Mouse (Mus musculus) limb, embryonic 10.5 days (tissue): ENCODE measurements at regions not wholly inside any gene's neighbourhood (a gene's known extent, or its start where the extent isn't known, plus 50 kb on each side); places are given as distances from the start of the nearest gene placed in this dataset.
"Not testable (repeated sequence)": the region's sequence is repeated elsewhere in the genome, so short reads cannot be mapped to it uniquely, and the experiment has no call there.

ENCODE experiments used
- DNase-seq: peaks from one replicate; pipeline ENCODE4 v3.0.0-alpha.2; 2017; ENCODE audit warnings: low spot score
- H3K27ac ChIP-seq: fragments of 300-500 bp; sonication (generic); 2 replicates; pipeline ENCODE4 v1.5.1; 2016; ENCODE audit warnings: mild to moderate bottlenecking
- H3K27me3 ChIP-seq: fragments of 300-500 bp; sonication (generic); 2 replicates; pipeline ENCODE4 v1.6.1; 2016; ENCODE audit warnings: low read depth, mild to moderate bottlenecking; ENCODE audit not compliant: poor library complexity, severe bottlenecking
- H3K36me3 ChIP-seq: fragments of 300-500 bp; sonication (generic); 2 replicates; pipeline ENCODE4 v1.6.1; 2016; ENCODE audit warnings: mild to moderate bottlenecking, moderate library complexity
- H3K4me1 ChIP-seq: fragments of 300-500 bp; sonication (generic); 2 replicates; pipeline ENCODE4 v1.6.1; 2016
- H3K4me3 ChIP-seq: fragments of 300-500 bp; sonication (generic); 2 replicates; pipeline ENCODE4 v1.5.1; 2016; ENCODE audit warnings: mild to moderate bottlenecking, moderate library complexity
- H3K9me3 ChIP-seq: fragments of 300-500 bp; sonication (generic); replicated peaks from 2 replicates; pipeline ENCODE4 v1.6.1; 2016; ENCODE audit warnings: mild to moderate bottlenecking
- WGBS: fragments of 180-500 bp; shearing (Covaris S2); methylation state at CpG from one replicate; pipeline ENCODE4 v1.1.7; 2016; 5-methylcytosine and 5-hydroxymethylcytosine counted together

DNA sequence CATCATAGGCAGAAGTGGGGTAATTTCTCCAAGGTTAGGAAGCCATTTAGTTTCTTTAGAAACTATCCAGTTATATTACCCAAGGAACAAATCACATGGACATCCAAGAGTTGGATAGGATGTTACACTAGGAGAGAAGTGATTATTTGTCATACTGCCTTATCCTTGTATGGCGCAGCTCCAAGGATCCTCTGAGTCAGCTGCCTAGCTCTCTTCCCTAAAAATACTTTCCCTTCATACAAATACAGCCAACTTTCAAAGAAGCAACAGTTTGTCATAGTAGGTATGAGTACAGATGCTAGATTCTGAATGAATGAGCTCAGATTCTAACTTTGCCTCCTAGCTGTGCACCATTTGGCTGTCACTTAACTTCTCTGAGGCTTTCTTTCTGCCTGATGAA lies 492.9 kb upstream of the Gm9747 start:
- Histone ChIP-seq H3K36me3 (no peaks in the 10 kb centered on the region), H3K27me3 (no peaks in the 10 kb centered on the region), H3K27ac (no peak overlapping the region), H3K4me3 (no peak overlapping the region), H3K9me3 (no peaks in the 10 kb centered on the region), H3K4me1 (peaks cover 22% of the 10 kb centered on the region)
- 92% methylated on average over 1 of the region's 1 CpGs for WGBS
- no peak for DNase-seq

DNA sequence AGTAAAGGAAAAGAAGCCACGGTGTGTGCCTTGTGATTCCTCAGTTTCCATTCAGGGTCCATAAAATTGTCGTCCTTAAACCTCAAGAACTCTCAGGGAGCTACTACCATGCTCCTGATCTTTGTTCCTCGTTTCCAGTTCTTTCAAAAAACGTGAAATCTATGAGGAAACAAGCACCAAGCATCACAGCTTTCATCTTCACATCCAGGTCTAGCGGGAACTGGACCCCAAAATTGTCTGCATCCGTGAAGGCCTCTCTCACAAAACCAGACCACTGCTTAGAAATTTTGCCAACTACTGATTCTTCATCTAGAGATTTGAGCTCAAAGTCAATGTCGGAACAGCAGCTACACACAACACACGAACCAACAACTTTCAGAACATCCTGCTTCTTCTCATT lies 491.0 kb upstream of the Gm9747 start:
- DNase-seq, H3K27me3 ChIP-seq: not testable (repeated sequence)
- WGBS: 90% methylated on average over 8 of the region's 8 CpGs

DNA sequence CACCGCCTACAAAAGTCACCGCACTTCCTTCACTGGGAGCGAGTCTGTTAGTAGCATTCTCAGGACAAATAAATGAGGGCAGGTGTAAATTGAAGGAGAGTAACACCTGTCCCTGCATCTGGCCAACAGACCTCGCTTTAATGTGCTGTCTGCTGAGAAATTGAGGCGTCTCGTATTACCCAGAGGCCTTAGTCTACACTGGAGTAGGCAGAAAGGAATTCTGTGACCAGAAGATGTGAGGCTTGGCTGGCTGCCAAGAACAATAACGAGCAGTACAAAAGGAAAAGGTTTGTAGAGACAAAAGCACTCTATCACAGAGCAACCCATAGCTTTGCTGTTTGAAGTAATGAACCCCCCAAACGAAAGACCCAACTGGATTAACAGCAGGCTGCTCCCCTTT lies 488.4 kb upstream of the Gm9747 start:
- Histone ChIP-seq H3K36me3 (no peaks in the 10 kb centered on the region), H3K4me3 (no peak overlapping the region), H3K27ac (peak overlapping the region; percentile 85), H3K27me3 (no peaks in the 10 kb centered on the region), H3K9me3 (no peaks in the 10 kb centered on the region), H3K4me1 (peaks cover 34% of the 10 kb centered on the region)
- peak; percentile 88 for DNase-seq
- WGBS: 19% methylated on average over 8 of the region's 8 CpGs

More for the DNA sequence above, 491.0 kb upstream of the Gm9747 start:
- H3K36me3 ChIP-seq, H3K4me3 ChIP-seq, H3K27ac ChIP-seq, H3K9me3 ChIP-seq: not testable (repeated sequence)
- H3K4me1 ChIP-seq: peaks cover 40% of the 10 kb centered on the region

DNA sequence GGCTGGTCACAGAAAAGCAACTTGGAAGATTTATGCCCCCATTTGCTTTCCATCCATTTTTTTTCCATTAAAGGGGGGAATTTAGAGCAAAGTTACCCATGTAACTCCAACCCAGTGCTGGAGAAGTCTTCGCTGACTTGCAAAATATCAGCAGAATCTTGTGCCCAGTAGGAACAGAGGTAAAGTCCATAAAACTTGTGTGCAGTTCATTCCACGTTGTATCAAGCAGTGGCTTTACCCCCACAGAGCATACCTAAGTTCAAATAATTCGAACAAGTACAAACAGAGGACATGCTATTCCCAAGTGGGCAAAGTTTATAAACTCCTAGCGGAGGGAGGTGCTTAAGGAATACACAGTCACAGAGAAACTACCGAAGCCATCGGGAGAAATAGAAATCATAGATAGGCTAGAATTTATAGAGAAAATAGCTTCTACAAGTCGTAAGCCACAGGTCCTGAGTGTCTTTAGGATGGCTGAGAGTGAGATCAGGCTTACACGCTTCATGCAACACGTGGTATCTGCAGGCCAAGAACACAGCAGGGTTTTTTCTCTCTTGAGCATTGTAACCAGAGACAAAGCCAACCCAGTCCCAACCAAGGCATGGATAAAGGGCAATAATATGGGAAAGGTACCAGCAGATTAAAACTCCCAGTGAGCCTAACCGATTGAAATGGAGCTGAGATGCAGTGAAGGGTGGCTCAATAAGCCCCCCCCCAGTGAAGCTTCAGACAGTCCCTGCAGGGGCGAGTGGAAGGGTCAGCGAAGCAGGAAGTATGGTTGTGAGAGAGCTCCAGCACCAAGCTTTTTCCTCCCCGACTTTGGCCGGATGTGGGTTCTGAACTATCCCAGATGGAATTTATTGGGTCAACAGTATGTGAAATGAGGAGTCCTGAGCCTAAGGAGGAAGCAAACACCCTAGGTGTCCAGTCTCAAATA lies 487.6 kb upstream of the Gm9747 start:
- H3K9me3 ChIP-seq: no peaks in the 10 kb centered on the region
- DNase-seq: no peak
- H3K27ac ChIP-seq: peak overlapping the region; percentile 85
- H3K27me3 ChIP-seq: no peaks in the 10 kb centered on the region
- no peak overlapping the region for H3K4me3 ChIP-seq
- no peaks in the 10 kb centered on the region for H3K36me3 ChIP-seq
- H3K4me1 ChIP-seq: peaks cover 34% of the 10 kb centered on the region
- WGBS: 86% methylated on average over 14 of the region's 14 CpGs

DNA sequence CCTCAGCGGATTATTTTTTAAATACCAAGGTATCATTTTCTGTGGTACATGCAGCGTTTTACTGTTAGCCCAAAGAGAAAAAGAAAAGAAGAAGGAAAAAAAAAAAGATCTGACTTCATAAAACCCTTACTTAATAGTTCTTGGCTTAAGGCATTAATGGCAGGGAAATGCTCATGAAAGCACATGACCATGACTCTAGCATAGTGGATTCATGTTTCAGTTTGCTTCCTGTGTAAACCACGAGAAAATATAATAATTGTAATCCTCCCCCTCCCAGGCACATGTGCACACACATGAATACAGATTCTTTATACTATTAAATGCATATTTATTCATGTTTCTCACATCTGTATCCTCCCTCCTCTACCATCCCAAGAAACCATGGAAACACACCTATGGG lies 486.9 kb upstream of the Gm9747 start:
- peak overlapping the region; percentile 85 for H3K27ac ChIP-seq

DNA sequence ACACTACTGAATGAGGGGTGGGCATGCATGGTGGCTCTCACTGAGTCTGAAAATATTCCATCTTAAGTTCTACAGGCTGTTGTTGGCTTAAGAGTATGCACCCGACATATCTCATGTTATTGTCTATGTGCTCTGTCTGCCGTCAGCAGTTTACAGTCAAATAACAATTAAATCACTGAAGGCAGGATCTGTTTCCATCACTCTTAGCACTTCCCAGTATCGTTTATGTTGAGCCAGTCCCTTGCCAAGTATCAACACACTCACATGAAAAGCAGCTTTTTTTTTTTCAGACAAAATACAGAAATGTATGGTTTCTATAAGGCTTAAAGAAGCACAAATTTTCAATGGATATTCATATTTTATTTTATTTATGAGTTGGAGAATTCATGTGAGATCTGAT lies 485.9 kb upstream of the Gm9747 start:
- H3K36me3 ChIP-seq: no peaks in the 10 kb centered on the region
- DNase-seq: no peak
- no peaks in the 10 kb centered on the region for H3K9me3 ChIP-seq
- H3K4me3 ChIP-seq: no peak overlapping the region
- H3K27me3 ChIP-seq: no peaks in the 10 kb centered on the region
- 94% methylated on average over 3 of the region's 3 CpGs for WGBS
- H3K27ac ChIP-seq: peak overlapping the region; percentile 67; the same call in 1 of the 2 replicates
- H3K4me1 ChIP-seq: peaks cover 34% of the 10 kb centered on the region

More for the DNA sequence above, 486.9 kb upstream of the Gm9747 start:
- H3K4me1 ChIP-seq: peaks cover 34% of the 10 kb centered on the region
- no peak overlapping the region for H3K4me3 ChIP-seq
- no peak for DNase-seq
- 94% methylated on average over 3 of the region's 3 CpGs for WGBS
- no peaks in the 10 kb centered on the region for H3K27me3 ChIP-seq
- no peaks in the 10 kb centered on the region for H3K36me3 ChIP-seq
- H3K9me3 ChIP-seq: no peaks in the 10 kb centered on the region

DNA sequence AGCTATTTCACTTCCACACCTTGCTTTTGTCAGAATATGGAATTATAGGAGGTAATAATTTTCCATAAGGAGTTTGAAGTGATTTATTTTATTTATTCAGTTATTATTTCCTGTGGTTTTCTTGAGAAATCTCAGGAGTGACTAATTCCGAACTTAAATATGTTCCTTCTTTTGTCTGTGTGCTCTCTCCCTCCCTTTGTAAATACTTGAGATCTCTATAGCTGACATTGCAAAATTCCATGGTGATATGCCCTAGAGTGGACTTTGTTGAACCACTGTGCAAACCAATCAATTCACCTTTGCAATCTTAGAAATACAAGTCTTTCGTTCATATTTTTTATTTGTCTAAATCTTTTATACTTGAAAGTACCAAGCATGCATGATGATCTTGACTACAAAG lies 478.8 kb upstream of the Gm9747 start:
- H3K27ac ChIP-seq: no peak overlapping the region
- no peak for DNase-seq
- H3K4me1 ChIP-seq: no peaks in the 10 kb centered on the region
- H3K4me3 ChIP-seq: no peak overlapping the region
- no peaks in the 10 kb centered on the region for H3K9me3 ChIP-seq
- H3K27me3 ChIP-seq: no peaks in the 10 kb centered on the region
- WGBS: 97% methylated on average over 2 of the region's 2 CpGs
- no peaks in the 10 kb centered on the region for H3K36me3 ChIP-seq

DNA sequence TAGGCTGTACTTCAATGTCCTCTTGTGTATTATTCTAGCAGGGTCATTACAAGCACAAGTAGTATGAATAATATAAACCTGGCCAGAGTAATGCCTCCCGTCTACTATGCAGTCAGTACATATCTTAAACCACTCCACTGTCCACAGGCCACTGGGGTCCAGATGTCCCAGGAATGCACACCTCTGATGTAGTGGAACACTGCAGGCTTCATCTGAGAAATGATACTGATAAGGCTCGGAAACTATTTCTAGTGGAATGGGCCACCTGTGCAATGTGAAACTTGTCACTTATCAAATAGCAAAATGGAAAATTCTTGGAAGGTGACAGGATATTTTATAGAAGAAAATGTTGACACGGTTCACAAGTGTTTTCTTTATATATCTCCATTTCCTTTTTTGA lies 477.6 kb upstream of the Gm9747 start:
- Histone ChIP-seq H3K4me1 (no peaks in the 10 kb centered on the region), H3K9me3 (no peaks in the 10 kb centered on the region), H3K36me3 (no peaks in the 10 kb centered on the region), H3K27ac (no peak overlapping the region), H3K27me3 (no peaks in the 10 kb centered on the region), H3K4me3 (no peak overlapping the region)
- WGBS: 86% methylated on average over 3 of the region's 3 CpGs
- DNase-seq: no peak

DNA sequence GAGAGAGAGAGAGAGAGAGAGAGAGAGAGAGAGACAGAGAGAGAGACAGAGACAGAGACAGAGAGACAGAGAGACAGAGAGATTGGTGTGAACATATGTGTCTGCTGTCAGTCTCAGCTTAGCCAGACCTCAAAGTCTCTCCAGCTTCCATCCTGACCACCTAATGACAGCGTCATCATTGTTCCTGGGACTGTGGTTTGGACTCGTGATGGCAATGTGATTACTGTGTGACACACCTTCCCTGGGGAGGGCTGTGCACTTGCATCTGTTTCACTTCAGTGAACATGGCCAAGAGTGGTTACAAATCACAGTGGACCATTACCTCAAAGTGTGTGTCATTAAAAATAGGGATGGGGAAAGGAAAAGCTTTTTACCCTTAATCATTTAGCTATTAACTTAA lies 477.2 kb upstream of the Gm9747 start:
- Histone ChIP-seq H3K4me3 (no peak overlapping the region), H3K9me3 (no peaks in the 10 kb centered on the region), H3K36me3 (no peaks in the 10 kb centered on the region), H3K27me3 (no peaks in the 10 kb centered on the region), H3K27ac (no peak overlapping the region), H3K4me1 (no peaks in the 10 kb centered on the region)
- DNase-seq: no peak
- 71% methylated on average over 2 of the region's 2 CpGs for WGBS

DNA sequence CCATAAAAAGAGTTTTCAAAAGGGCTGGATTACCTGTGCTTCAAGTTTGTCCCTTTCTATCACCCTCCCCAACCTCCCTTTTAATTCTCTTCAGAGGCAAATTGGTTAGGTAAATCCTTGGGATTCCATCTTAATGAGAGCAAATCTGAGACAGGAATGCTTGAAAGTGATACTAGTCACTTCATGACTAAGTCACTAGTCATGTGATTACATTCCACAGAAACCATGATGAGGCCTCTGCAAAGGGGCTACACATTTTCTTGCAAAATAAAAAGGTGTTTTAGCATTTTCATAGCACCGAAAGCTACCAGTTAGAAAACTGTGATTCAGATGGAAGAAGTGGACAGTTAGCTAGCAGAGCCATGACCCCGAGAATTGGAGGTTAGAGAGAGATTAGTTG lies 473.0 kb upstream of the Gm9747 start:
- Histone ChIP-seq H3K4me1 (no peaks in the 10 kb centered on the region), H3K27ac (no peak overlapping the region), H3K36me3 (no peaks in the 10 kb centered on the region), H3K9me3 (no peaks in the 10 kb centered on the region), H3K4me3 (no peak overlapping the region), H3K27me3 (no peaks in the 10 kb centered on the region)
- DNase-seq: no peak
- 87% methylated on average over 2 of the region's 2 CpGs for WGBS

DNA sequence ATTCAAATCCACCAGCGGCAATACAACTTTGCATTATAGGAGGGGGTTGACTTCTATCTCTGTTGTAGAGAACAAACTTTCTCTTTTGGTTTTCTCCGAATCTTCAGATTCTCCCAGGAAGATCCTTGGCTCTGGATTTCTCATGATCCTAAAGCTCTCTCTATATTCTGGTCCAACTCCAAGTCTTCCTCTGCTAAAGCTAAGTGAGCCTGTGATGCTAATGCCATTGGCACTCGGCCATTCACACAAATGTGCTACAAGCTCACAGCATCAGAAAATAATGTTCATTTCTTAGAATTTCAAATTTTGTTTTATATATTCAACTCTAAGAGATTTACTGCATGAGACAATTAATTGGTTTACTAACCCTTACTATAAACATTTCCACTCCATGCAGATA lies 461.2 kb upstream of the Gm9747 start:
- no peaks in the 10 kb centered on the region for H3K36me3 ChIP-seq
- no peaks in the 10 kb centered on the region for H3K9me3 ChIP-seq
- no peak overlapping the region for H3K27ac ChIP-seq
- H3K4me1 ChIP-seq: no peaks in the 10 kb centered on the region
- no peak overlapping the region for H3K4me3 ChIP-seq
- H3K27me3 ChIP-seq: no peaks in the 10 kb centered on the region
- no peak for DNase-seq
- WGBS: 89% methylated on average over 3 of the region's 3 CpGs

DNA sequence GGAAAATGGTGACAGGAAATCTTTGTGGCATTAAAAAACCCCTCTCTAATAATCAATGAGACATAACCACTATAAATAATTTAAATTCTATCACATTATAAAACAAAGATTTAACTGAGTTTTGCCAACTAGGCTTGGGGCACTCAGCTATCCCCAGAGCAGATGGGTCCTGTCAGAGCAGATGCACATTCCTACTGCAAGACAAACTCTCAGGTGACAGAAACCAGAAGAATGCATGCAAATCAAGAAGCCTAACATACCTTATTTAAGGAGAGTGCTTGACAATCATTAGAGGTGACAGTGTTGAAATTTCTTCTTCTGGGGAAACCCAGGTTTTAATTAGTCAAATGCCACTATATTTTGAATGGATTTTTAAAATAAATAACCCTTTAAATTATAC lies 452.3 kb upstream of the Gm9747 start:
- Histone ChIP-seq H3K9me3 (no peaks in the 10 kb centered on the region), H3K27me3 (no peaks in the 10 kb centered on the region), H3K4me3 (no peak overlapping the region), H3K4me1 (no peaks in the 10 kb centered on the region), H3K27ac (no peak overlapping the region), H3K36me3 (no peaks in the 10 kb centered on the region)
- DNase-seq: no peak

DNA sequence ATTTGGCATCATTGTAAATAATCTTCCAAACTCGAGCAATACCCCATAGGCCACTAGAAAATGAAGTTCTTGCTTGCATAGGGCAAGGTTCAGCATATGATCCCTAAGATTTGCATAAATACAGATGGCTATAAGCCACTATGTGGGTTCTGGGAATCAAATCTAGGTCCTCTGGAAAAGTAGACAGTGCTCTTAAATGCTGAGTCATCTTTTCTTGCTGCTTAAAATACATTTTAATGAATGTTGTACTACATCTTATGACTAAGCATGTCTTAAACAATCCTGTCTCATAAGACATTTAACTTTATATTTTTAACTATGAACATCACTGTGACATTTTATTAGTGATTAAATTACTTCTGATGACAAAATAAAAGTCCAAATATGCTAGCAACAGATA lies 448.6 kb upstream of the Gm9747 start:
- H3K4me1 ChIP-seq: no peaks in the 10 kb centered on the region
- WGBS: 76% methylated on average over 1 of the region's 1 CpGs
- H3K36me3 ChIP-seq: no peaks in the 10 kb centered on the region
- no peak overlapping the region for H3K27ac ChIP-seq
- H3K27me3 ChIP-seq: no peaks in the 10 kb centered on the region
- no peak for DNase-seq
- no peaks in the 10 kb centered on the region for H3K9me3 ChIP-seq
- no peak overlapping the region for H3K4me3 ChIP-seq

DNA sequence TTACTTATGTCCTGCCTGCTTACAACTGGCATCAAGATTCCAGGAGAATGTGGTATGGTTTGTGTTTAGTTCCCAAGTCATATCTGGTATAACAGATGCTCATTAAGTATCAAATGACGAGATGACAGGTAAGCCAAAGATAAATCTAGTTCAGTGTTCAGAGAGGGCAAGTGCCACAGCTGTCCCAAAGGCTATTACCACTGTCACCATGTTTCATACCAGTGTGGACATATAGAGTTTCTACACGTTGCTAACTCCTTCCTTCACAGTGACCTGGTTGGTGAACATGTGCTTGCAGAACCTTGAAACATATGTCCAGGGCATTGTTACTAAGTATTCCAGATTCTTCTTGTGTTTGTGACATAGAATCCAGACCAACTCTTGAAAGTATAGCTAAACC lies 438.1 kb upstream of the Gm9747 start:
- H3K4me1 ChIP-seq: no peaks in the 10 kb centered on the region
- no peaks in the 10 kb centered on the region for H3K9me3 ChIP-seq
- DNase-seq: no peak
- 49% methylated on average over 2 of the region's 2 CpGs for WGBS
- H3K36me3 ChIP-seq: no peaks in the 10 kb centered on the region
- H3K4me3 ChIP-seq: no peak overlapping the region
- H3K27ac ChIP-seq: no peak overlapping the region
- H3K27me3 ChIP-seq: no peaks in the 10 kb centered on the region
